Mouse (Mus musculus): ENCODE results near the gene Nfam1.

DNA sequence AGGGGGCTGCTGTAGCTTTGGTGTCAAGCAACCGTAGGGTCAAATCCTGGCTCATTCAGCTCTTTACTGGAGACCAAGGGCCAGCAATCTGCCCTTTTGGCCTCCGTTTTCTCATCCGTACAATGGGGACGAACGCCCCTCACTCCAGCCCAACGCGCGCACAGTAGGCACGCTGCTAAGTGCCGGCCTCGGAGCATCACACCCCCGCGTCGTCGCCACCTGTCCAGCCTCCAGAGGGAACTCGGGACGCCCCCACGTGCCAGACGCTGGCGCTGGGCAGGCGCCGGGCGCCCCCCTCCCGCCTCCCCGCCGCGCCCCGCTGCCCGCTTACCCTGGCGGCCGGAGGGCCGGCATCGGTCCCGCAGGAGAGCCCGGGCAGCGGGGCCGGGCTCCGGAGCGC, 70.0 kb downstream of the Nfam1 start:
- TF ChIP-seq CTCF (IDR thresholded peaks at IDR 0.05; ENCODE audit: insufficient read depth, low read depth, low read length) (no peak), POLR2A (IDR thresholded peaks at IDR 0.05; ENCODE audit: insufficient read depth, low read depth, low read length) (no peak)

Data from olfactory bulb, adult 2 months (tissue).